Mouse (Mus musculus): ENCODE measurements around the gene Dagla. TPM values are rescaled to one million over a fixed set of nuclear protein-coding genes. Genes with fewer than 3 reads are reported as not detected.

The Dagla gene
- polyA plus RNA-seq, 1 experiment from 2014 or later: 3.1 TPM

- Histone ChIP-seq H3K9ac (no peak overlapping the region), H3K4me2 (replicated peaks) (no peak overlapping the region), H3K27ac (no peak overlapping the region), H3K4me3 (no peak overlapping the region), H3K36me3 (no peaks in the 10 kb centered on the region), H3K4me1 (peaks cover 11% of the 10 kb centered on the region; the same call in 1 of the 2 replicates), H3K9me3 (no peaks in the 10 kb centered on the region), H3K27me3 (peaks cover 6% of the 10 kb centered on the region; the same call in 1 of the 2 replicates)
- no peak for ATAC-seq (ENCODE audit: insufficient number of reproducible peaks, insufficient read depth, low FRiP score, low TSS enrichment)
- WGBS: 70% methylated on average over 5 of the region's 5 CpGs
Observed at GRCm38 (mm10) chr19:10307351-10307750, 2.7 kb upstream of the Dagla start.

GRCm38 (mm10) chr19:10306521-10307243, 2.0 kb upstream of the Dagla start:
- Histone ChIP-seq H3K27me3 (peaks cover 9% of the 10 kb centered on the region; the same call in 1 of the 2 replicates), H3K4me2 (replicated peaks) (no peak overlapping the region), H3K36me3 (no peaks in the 10 kb centered on the region), H3K27ac (no peak overlapping the region), H3K4me3 (no peak overlapping the region), H3K9me3 (no peaks in the 10 kb centered on the region), H3K4me1 (peaks cover 11% of the 10 kb centered on the region; the same call in 1 of the 2 replicates), H3K9ac (no peak overlapping the region)
- no peak for ATAC-seq (ENCODE audit: insufficient number of reproducible peaks, insufficient read depth, low FRiP score, low TSS enrichment)
- 78% methylated on average over 5 of the region's 5 CpGs for WGBS

DNA sequence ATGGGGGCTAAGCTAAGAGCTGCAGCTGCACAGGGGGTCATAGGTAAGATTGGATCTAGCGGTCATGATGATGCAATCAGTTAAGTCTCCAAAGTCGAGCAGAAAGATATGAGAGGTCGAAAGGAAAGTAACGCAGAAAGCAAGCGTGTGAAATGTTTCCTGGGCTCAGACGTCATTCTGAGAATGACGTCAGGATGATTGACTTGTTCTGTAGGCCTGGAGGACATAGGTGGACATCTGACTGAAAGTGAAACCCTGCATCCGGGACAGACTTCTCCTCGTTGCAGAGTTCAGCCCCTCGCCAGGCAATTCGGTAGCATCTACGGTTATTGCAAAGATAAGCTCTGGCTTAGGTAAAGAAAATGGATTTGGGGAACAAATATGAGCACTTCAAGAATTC, 963 bp upstream of the Dagla start:
- Histone ChIP-seq H3K4me3 (no peak overlapping the region), H3K4me1 (peaks cover 11% of the 10 kb centered on the region; the same call in 1 of the 2 replicates), H3K4me2 (replicated peaks) (no peak overlapping the region), H3K27me3 (peaks cover 9% of the 10 kb centered on the region; the same call in 1 of the 2 replicates), H3K36me3 (no peaks in the 10 kb centered on the region), H3K27ac (no peak overlapping the region), H3K9me3 (no peaks in the 10 kb centered on the region), H3K9ac (no peak overlapping the region)
- ATAC-seq (ENCODE audit: insufficient number of reproducible peaks, insufficient read depth, low FRiP score, low TSS enrichment): no peak
- WGBS: 79% methylated on average over 12 of the region's 12 CpGs

DNA sequence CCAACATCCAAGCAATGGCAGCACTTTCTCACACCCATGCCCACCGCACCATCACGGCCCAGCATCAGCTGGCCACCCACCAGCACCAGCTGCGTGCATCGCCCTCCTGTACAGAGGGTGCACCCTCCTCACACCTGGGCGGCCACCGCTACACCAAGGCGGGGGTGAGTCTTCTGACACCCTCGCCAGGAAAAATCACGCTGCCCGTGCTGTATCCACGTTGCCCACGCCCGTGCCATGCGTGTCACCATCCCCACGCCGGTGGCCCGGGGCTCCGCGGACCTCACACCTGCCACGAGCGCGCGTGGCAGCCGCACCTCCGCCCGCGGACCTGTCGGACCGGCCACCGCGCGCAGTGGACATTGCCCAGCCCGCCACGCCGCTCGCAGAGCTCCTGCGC, 282 bp downstream of the Dagla start:
- Histone ChIP-seq H3K4me3 (peak overlapping the region; percentile 79), H3K4me1 (peaks cover 11% of the 10 kb centered on the region; the same call in 1 of the 2 replicates), H3K9ac (peak overlapping the region; percentile 82), H3K36me3 (no peaks in the 10 kb centered on the region), H3K4me2 (replicated peaks) (peak overlapping the region; percentile 99), H3K9me3 (no peaks in the 10 kb centered on the region), H3K27me3 (peaks cover 9% of the 10 kb centered on the region; the same call in 1 of the 2 replicates), H3K27ac (no peak overlapping the region)
- ATAC-seq (ENCODE audit: insufficient number of reproducible peaks, insufficient read depth, low FRiP score, low TSS enrichment): no peak
- WGBS: 8% methylated on average over 37 of the region's 37 CpGs

- H3K27ac ChIP-seq: no peak overlapping the region
- H3K9ac ChIP-seq: no peak overlapping the region
- H3K4me3 ChIP-seq: no peak overlapping the region
- no peak overlapping the region for H3K4me2 ChIP-seq (replicated peaks)
- H3K27me3 ChIP-seq: peaks cover 9% of the 10 kb centered on the region; the same call in 1 of the 2 replicates
- no peaks in the 10 kb centered on the region for H3K36me3 ChIP-seq
- 90% methylated on average over 3 of the region's 3 CpGs for WGBS
- peaks cover 7% of the 10 kb centered on the region; the same call in 1 of the 2 replicates for H3K4me1 ChIP-seq
- H3K9me3 ChIP-seq: no peaks in the 10 kb centered on the region
- ATAC-seq (ENCODE audit: insufficient number of reproducible peaks, insufficient read depth, low FRiP score, low TSS enrichment): no peak
Observed at GRCm38 (mm10) chr19:10302852-10303251, 1.8 kb downstream of the Dagla start.

GRCm38 (mm10) chr19:10301866-10302356, 2.8 kb downstream of the Dagla start:
- ATAC-seq (ENCODE audit: insufficient number of reproducible peaks, insufficient read depth, low FRiP score, low TSS enrichment): no peak
- H3K27me3 ChIP-seq: peaks cover 9% of the 10 kb centered on the region; the same call in 1 of the 2 replicates
- no peak overlapping the region for H3K27ac ChIP-seq
- H3K9ac ChIP-seq: no peak overlapping the region
- H3K4me1 ChIP-seq: peaks cover 13% of the 10 kb centered on the region
- H3K4me3 ChIP-seq: no peak overlapping the region
- H3K4me2 ChIP-seq (replicated peaks): no peak overlapping the region
- H3K36me3 ChIP-seq: no peaks in the 10 kb centered on the region
- no peaks in the 10 kb centered on the region for H3K9me3 ChIP-seq
- 81% methylated on average over 4 of the region's 4 CpGs for WGBS

GRCm38 (mm10) chr19:10301263-10301662, 3.4 kb downstream of the Dagla start:
- no peak overlapping the region for H3K27ac ChIP-seq
- WGBS: 78% methylated on average over 11 of the region's 11 CpGs
- H3K4me3 ChIP-seq: no peak overlapping the region
- no peaks in the 10 kb centered on the region for H3K36me3 ChIP-seq
- peaks cover 19% of the 10 kb centered on the region for H3K4me1 ChIP-seq
- no peak for ATAC-seq (ENCODE audit: insufficient number of reproducible peaks, insufficient read depth, low FRiP score, low TSS enrichment)
- peaks cover 9% of the 10 kb centered on the region; the same call in 1 of the 2 replicates for H3K27me3 ChIP-seq
- no peak overlapping the region for H3K9ac ChIP-seq
- H3K4me2 ChIP-seq (replicated peaks): no peak overlapping the region
- no peaks in the 10 kb centered on the region for H3K9me3 ChIP-seq

DNA sequence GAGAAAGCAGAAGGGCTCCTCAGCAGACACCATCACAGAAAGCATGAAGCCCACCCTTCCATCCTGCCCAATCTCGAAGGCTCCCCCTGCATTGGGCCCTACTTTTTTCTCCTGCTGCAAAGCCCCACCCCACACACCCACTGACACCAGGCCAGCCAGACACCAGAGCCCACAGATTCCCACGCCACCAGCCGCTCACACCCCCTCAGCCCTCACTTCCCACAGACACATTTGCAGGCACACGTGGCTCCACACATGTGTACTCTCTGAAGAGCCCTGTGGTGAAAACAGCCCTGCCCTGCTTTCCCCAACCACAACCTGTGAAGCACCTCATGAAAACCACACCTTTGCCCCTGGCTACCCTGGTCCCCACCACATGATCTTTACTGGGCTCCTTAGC, 3.9 kb downstream of the Dagla start:
- WGBS: 80% methylated on average over 4 of the region's 4 CpGs

DNA sequence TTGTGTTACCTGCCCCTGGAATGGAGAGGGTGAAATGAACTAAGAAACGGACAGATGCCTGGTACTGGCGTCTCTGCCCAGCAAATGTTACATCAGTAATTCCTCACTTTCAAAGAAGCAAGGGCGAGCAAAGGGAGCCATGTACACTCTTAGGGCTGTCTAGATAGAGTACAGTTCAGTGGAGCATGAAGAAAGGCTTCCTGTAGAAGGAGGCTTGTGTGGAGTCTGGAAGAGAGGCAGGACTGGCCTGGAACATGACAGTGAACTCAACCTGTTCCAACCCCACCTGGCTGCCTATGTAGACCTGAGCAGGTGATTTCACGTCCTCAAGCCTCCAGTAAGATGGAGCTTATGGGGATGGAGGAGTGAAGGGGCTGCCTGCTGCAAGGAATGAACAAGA, 6.4 kb downstream of the Dagla start:
- 77% methylated on average over 4 of the region's 4 CpGs for WGBS
- no peak for ATAC-seq (ENCODE audit: insufficient number of reproducible peaks, insufficient read depth, low FRiP score, low TSS enrichment)

More for the DNA sequence above, 3.9 kb downstream of the Dagla start:
- Histone ChIP-seq H3K27ac (no peak overlapping the region), H3K4me2 (replicated peaks) (no peak overlapping the region), H3K36me3 (no peaks in the 10 kb centered on the region), H3K9me3 (no peaks in the 10 kb centered on the region), H3K27me3 (peaks cover 9% of the 10 kb centered on the region; the same call in 1 of the 2 replicates), H3K4me1 (peaks cover 24% of the 10 kb centered on the region), H3K9ac (no peak overlapping the region), H3K4me3 (no peak overlapping the region)
- no peak for ATAC-seq (ENCODE audit: insufficient number of reproducible peaks, insufficient read depth, low FRiP score, low TSS enrichment)

DNA sequence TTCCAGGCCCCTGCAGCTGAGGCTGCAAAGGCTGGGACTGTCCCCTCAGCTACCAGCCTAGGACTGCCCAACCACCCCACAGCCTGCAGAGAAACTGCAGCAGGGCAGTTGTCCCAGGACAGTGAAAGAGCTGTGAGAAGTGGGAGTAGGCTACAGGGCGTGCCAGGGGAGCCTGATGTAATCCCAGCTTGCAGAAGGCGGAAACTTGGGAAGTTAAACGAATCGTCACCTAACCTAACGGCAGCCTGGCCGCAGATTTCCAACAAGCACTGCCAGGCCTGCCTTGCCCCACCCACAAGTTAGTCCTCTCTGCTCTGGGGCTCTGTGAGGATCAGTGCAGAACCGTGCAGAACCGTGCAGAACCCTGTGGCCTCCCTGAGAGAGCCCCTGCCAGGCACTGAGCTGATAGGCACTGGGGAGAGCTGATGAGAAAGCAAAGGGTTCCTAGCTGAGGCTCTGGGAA, 7.6 kb downstream of the Dagla start:
- 0 out of 2 replicates have a peak overlapping the region, but pooled peaks have one; percentile 1 for H3K4me2 ChIP-seq (replicated peaks)
- peaks cover 40% of the 10 kb centered on the region for H3K4me1 ChIP-seq
- H3K9me3 ChIP-seq: no peaks in the 10 kb centered on the region
- 29% methylated on average over 8 of the region's 8 CpGs for WGBS
- no peaks in the 10 kb centered on the region for H3K27me3 ChIP-seq
- peak overlapping the region; percentile 21 for H3K9ac ChIP-seq
- no peak overlapping the region for H3K4me3 ChIP-seq
- H3K36me3 ChIP-seq: no peaks in the 10 kb centered on the region
- 0 out of 2 replicates have a peak, but pooled peaks have one; percentile 32 for ATAC-seq (ENCODE audit: insufficient number of reproducible peaks, insufficient read depth, low FRiP score, low TSS enrichment)
- peak overlapping the region; percentile 86 for H3K27ac ChIP-seq

More for the DNA sequence above, 6.4 kb downstream of the Dagla start:
- H3K4me3 ChIP-seq: no peak overlapping the region
- H3K4me2 ChIP-seq (replicated peaks): no peak overlapping the region
- 0 out of 2 replicates have a peak, but pooled peaks cover 3% of the 10 kb centered on the region for H3K27me3 ChIP-seq
- no peak overlapping the region for H3K27ac ChIP-seq
- H3K9me3 ChIP-seq: no peaks in the 10 kb centered on the region
- no peaks in the 10 kb centered on the region for H3K36me3 ChIP-seq
- peaks cover 40% of the 10 kb centered on the region for H3K4me1 ChIP-seq
- no peak overlapping the region for H3K9ac ChIP-seq

DNA sequence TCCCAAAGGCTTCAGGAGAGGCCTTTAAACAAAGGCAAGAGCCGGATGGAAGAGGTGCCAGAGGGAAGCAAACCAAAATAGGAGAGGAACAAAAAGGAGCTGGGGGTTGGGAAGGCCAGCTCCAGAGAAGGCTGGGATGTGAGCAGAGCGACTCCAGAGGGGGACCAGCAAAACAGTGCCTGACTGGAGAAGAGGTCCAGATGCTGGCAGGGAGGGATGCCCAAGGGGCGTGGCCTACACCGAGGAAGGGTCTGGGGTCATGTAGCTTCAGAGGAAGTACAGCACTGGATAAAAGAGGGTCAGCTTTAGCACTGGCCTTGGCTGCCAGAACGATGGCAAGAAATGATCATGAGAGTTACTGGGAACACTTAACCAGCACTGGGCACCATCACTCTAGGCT, 8.4 kb downstream of the Dagla start:
- no peak overlapping the region for H3K4me3 ChIP-seq
- H3K4me1 ChIP-seq: peaks cover 40% of the 10 kb centered on the region
- H3K9ac ChIP-seq: no peak overlapping the region
- WGBS: 19% methylated on average over 5 of the region's 5 CpGs
- H3K36me3 ChIP-seq: no peaks in the 10 kb centered on the region
- H3K27ac ChIP-seq: peak overlapping the region; percentile 86
- no peak overlapping the region for H3K4me2 ChIP-seq (replicated peaks)
- H3K9me3 ChIP-seq: no peaks in the 10 kb centered on the region
- no peaks in the 10 kb centered on the region for H3K27me3 ChIP-seq
- 0 out of 2 replicates have a peak, but pooled peaks have one; percentile 12 for ATAC-seq (ENCODE audit: insufficient number of reproducible peaks, insufficient read depth, low FRiP score, low TSS enrichment)

All from embryonic facial prominence, embryonic 12.5 days (tissue).